Mouse (Mus musculus) G1E (cell line): ENCODE results near the gene Mast3.

Experiments
- CTCF ChIP-seq: IDR thresholded peaks from 2 replicates; pipeline ENCODE4 v1.5.1; 2012; ENCODE audit warnings: low read depth, low read length, inconsistent platforms, mixed read lengths
- GATA1 ChIP-seq: IDR thresholded peaks from 2 replicates; pipeline ENCODE4 v1.6.1; 2012; ENCODE audit warnings: borderline replicate concordance, low read length, inconsistent platforms, mixed read lengths
- POLR2AphosphoS5 ChIP-seq: IDR thresholded peaks from 2 replicates; pipeline ENCODE4 v1.6.1; 2012; ENCODE audit warnings: low read depth, low read length, inconsistent platforms; ENCODE audit not compliant: insufficient replicate concordance
- TAL1 ChIP-seq: conservative IDR thresholded peaks from 2 replicates; pipeline ENCODE4 v1.6.1; 2012; ENCODE audit warnings: low read depth, low read length, inconsistent platforms, mixed read lengths

- TF ChIP-seq CTCF (no peak), TAL1 (no peak), GATA1 (no peak), POLR2AphosphoS5 (no peak)
Measured at GRCm38 (mm10) chr8:70840590-70840989, 35.7 kb upstream of the Mast3 start.
